Mouse (Mus musculus): ENCODE data around the gene Gpr62. TPM values are rescaled to one million over a fixed set of nuclear protein-coding genes. Genes with fewer than 3 reads are reported as not detected.

Gpr62 gene
- polyA plus RNA-seq (2014; fragmentation: Illumina TruSeq; extraction: RNeasy Lipid Tissue Mini Kit (QIAGEN cat#74804); ENCODE audit: low read depth, low replicate concordance) = 8.2 TPM

GRCm38 (mm10) chr9:106465571-106466200 is at the start of gene Gpr62:
Gene Gpr62 (minus strand): TSS chr9:106465938.

GRCm38 (mm10) chr9:106514273-106514672 is 48.5 kb upstream of the Gpr62 start, which contains the start of gene Iqcf5:
Gene Iqcf5 (plus strand): TSS chr9:106514573.

GRCm38 (mm10) chr9:106499667-106500066 is 33.9 kb upstream of the Gpr62 start, which contains the start of gene Iqcf1:
Gene Iqcf1 (plus strand): TSS chr9:106499967.

GRCm38 (mm10) chr9:106476924-106477484 is 11.3 kb upstream of the Gpr62 start, which contains the start of gene Parp3:
Gene Parp3 (minus strand): TSS chr9:106476949.

GRCm38 (mm10) chr9:106475663-106476001 is 9.9 kb upstream of the Gpr62 start, which contains the start of gene Rrp9:
Gene Rrp9 (plus strand): TSS chr9:106475963.

GRCm38 (mm10) chr9:106453271-106454070 is 12.3 kb downstream of the Gpr62 start, which contains the start of gene Pcbp4:
Gene Pcbp4 (plus strand): TSS chr9:106453291.

GRCm38 (mm10) chr9:106447348-106447747 is 18.4 kb downstream of the Gpr62 start, which contains the start of the genes Abhd14b and Abhd14a:
Gene Abhd14b (plus strand): TSS chr9:106447459.
Gene Abhd14a (minus strand): TSS chr9:106447678.

GRCm38 (mm10) chr9:106429221-106430014 is 36.3 kb downstream of the Gpr62 start, which contains the start of gene Rpl29:
Gene Rpl29 (plus strand): TSS chr9:106429454.

Other genes starting within 250 kb of the Gpr62 start
- gene Tlr9, start 243.3 kb downstream of the Gpr62 start, polyA plus RNA-seq (2014; fragmentation: Illumina TruSeq; extraction: RNeasy Lipid Tissue Mini Kit (QIAGEN cat#74804); ENCODE audit: low read depth, low replicate concordance) = 0.06 TPM
- 30.3 TPM for gene Alas1, start 217.3 kb downstream of the Gpr62 start, polyA plus RNA-seq (2014; fragmentation: Illumina TruSeq; extraction: RNeasy Lipid Tissue Mini Kit (QIAGEN cat#74804); ENCODE audit: low read depth, low replicate concordance)
- 4.0 TPM for gene Poc1a, start 184.9 kb downstream of the Gpr62 start, polyA plus RNA-seq (2014; fragmentation: Illumina TruSeq; extraction: RNeasy Lipid Tissue Mini Kit (QIAGEN cat#74804); ENCODE audit: low read depth, low replicate concordance)
- gene Dusp7, start 97.3 kb downstream of the Gpr62 start, polyA plus RNA-seq (2014; fragmentation: Illumina TruSeq; extraction: RNeasy Lipid Tissue Mini Kit (QIAGEN cat#74804); ENCODE audit: low read depth, low replicate concordance) = 1.4 TPM
- 24.2 TPM for gene Rpl29, start 36.5 kb downstream of the Gpr62 start, polyA plus RNA-seq (2014; fragmentation: Illumina TruSeq; extraction: RNeasy Lipid Tissue Mini Kit (QIAGEN cat#74804); ENCODE audit: low read depth, low replicate concordance)
- 0.17 TPM for gene Acy1, start 27.6 kb downstream of the Gpr62 start, polyA plus RNA-seq (2014; fragmentation: Illumina TruSeq; extraction: RNeasy Lipid Tissue Mini Kit (QIAGEN cat#74804); ENCODE audit: low read depth, low replicate concordance)
- 4.2 TPM for gene Abhd14b, start 18.5 kb downstream of the Gpr62 start, polyA plus RNA-seq (2014; fragmentation: Illumina TruSeq; extraction: RNeasy Lipid Tissue Mini Kit (QIAGEN cat#74804); ENCODE audit: low read depth, low replicate concordance)
- gene Abhd14a, start 18.3 kb downstream of the Gpr62 start, polyA plus RNA-seq (2014; fragmentation: Illumina TruSeq; extraction: RNeasy Lipid Tissue Mini Kit (QIAGEN cat#74804); ENCODE audit: low read depth, low replicate concordance) = 6.0 TPM
- 1.0 TPM for gene Pcbp4, start 12.6 kb downstream of the Gpr62 start, polyA plus RNA-seq (2014; fragmentation: Illumina TruSeq; extraction: RNeasy Lipid Tissue Mini Kit (QIAGEN cat#74804); ENCODE audit: low read depth, low replicate concordance)
- gene Rrp9, start 10.0 kb upstream of the Gpr62 start, polyA plus RNA-seq (2014; fragmentation: Illumina TruSeq; extraction: RNeasy Lipid Tissue Mini Kit (QIAGEN cat#74804); ENCODE audit: low read depth, low replicate concordance) = 1.6 TPM
- 1.8 TPM for gene Parp3, start 11.0 kb upstream of the Gpr62 start, polyA plus RNA-seq (2014; fragmentation: Illumina TruSeq; extraction: RNeasy Lipid Tissue Mini Kit (QIAGEN cat#74804); ENCODE audit: low read depth, low replicate concordance)
- 87.2 TPM for gene Iqcf1, start 34.0 kb upstream of the Gpr62 start, polyA plus RNA-seq (2014; fragmentation: Illumina TruSeq; extraction: RNeasy Lipid Tissue Mini Kit (QIAGEN cat#74804); ENCODE audit: low read depth, low replicate concordance)
- 144 TPM for gene Iqcf5, start 48.6 kb upstream of the Gpr62 start, polyA plus RNA-seq (2014; fragmentation: Illumina TruSeq; extraction: RNeasy Lipid Tissue Mini Kit (QIAGEN cat#74804); ENCODE audit: low read depth, low replicate concordance)
- gene Iqcf3, start 95.7 kb upstream of the Gpr62 start, polyA plus RNA-seq (2014; fragmentation: Illumina TruSeq; extraction: RNeasy Lipid Tissue Mini Kit (QIAGEN cat#74804); ENCODE audit: low read depth, low replicate concordance) = 2,377 TPM
- gene Iqcf4, start 105.1 kb upstream of the Gpr62 start, polyA plus RNA-seq (2014; fragmentation: Illumina TruSeq; extraction: RNeasy Lipid Tissue Mini Kit (QIAGEN cat#74804); ENCODE audit: low read depth, low replicate concordance) = 679 TPM
- 4.1 TPM for gene Iqcf6, start 160.6 kb upstream of the Gpr62 start, polyA plus RNA-seq (2014; fragmentation: Illumina TruSeq; extraction: RNeasy Lipid Tissue Mini Kit (QIAGEN cat#74804); ENCODE audit: low read depth, low replicate concordance)
- not detected for gene Grm2, start 190.1 kb upstream of the Gpr62 start, polyA plus RNA-seq (2014; fragmentation: Illumina TruSeq; extraction: RNeasy Lipid Tissue Mini Kit (QIAGEN cat#74804); ENCODE audit: low read depth, low replicate concordance)
- gene Tex264, start 220.0 kb upstream of the Gpr62 start, polyA plus RNA-seq (2014; fragmentation: Illumina TruSeq; extraction: RNeasy Lipid Tissue Mini Kit (QIAGEN cat#74804); ENCODE audit: low read depth, low replicate concordance) = 5.9 TPM

Measured in testis, adult 10 weeks (tissue).